Mouse (Mus musculus) liver, embryonic 12.5 days (tissue): Measurements from ENCODE around the gene Olfr1166. TPM values are rescaled to one million over a fixed set of nuclear protein-coding genes. Genes with fewer than 3 reads are reported as not detected.
"Not testable (repeated sequence)": the region's sequence is repeated elsewhere in the genome, so short reads cannot be mapped to it uniquely, and the experiment has no call there.

Experiments
- ATAC-seq: fragments of 200-750 bp; cut with Nextera tagmentation; 2 replicates; pipeline ENCODE4 v1.8.0; 2017; ENCODE audit warnings: moderate number of reproducible peaks, mild to moderate bottlenecking, moderate library complexity
- H3K27ac ChIP-seq: fragments of 300-500 bp; sonication (generic); 2 replicates; pipeline ENCODE4 v1.5.1; 2016; ENCODE audit warnings: mild to moderate bottlenecking
- H3K27me3 ChIP-seq: fragments of 300-500 bp; sonication (generic); replicated peaks from 2 replicates; pipeline ENCODE4 v1.6.1; 2016; ENCODE audit warnings: mild to moderate bottlenecking, moderate library complexity
- H3K36me3 ChIP-seq: fragments of 300-500 bp; sonication (generic); 2 replicates; pipeline ENCODE4 v1.6.1; 2016; ENCODE audit warnings: mild to moderate bottlenecking, moderate library complexity
- H3K4me1 ChIP-seq: fragments of 300-500 bp; sonication (generic); 2 replicates; pipeline ENCODE4 v1.6.1; 2016
- H3K4me2 ChIP-seq: fragments of 300-500 bp; sonication (generic); 2 replicates; pipeline ENCODE4 v1.6.1; 2016; ENCODE audit warnings: mild to moderate bottlenecking, moderate library complexity
- H3K4me3 ChIP-seq: fragments of 300-500 bp; sonication (generic); 2 replicates; pipeline ENCODE4 v1.5.1; 2016; ENCODE audit warnings: mild to moderate bottlenecking, moderate library complexity
- H3K9ac ChIP-seq: fragments of 300-500 bp; sonication (generic); 2 replicates; pipeline ENCODE4 v1.6.1; 2016; ENCODE audit warnings: mild to moderate bottlenecking, moderate library complexity
- H3K9me3 ChIP-seq: fragments of 300-500 bp; sonication (generic); replicated peaks from 2 replicates; pipeline ENCODE4 v1.6.1; 2016; ENCODE audit warnings: mild to moderate bottlenecking, moderate library complexity
- WGBS: fragments of 180-500 bp; shearing (Covaris S2); methylation state at CpG from one replicate; pipeline ENCODE4 v1.1.7; 2016; ENCODE audit not compliant: insufficient replicate concordance; 5-methylcytosine and 5-hydroxymethylcytosine counted together
- polyA plus RNA-seq: library from polyadenylated mRNA; unstranded; fragments of >200 nt; fragmentation: Nextera tagmentation; extraction: Ambion mirVana; gene quantifications from 2 replicates; pipeline ENCODE4 v1.2.1, GENCODE M21; 2016

The Olfr1166 gene
- not detected in 2 replicates for polyA plus RNA-seq

GRCm38 (mm10) chr2:88128172-88128571 lies at the start of gene Olfr1166:
Gene Olfr1166 (minus strand): TSS chr2:88128272.
- Histone ChIP-seq H3K4me2 (no peak within 1 kb of the TSS), H3K36me3 (no peaks in the 10 kb centered on the region), H3K27ac (no peak within 1 kb of the TSS), H3K4me3 (no peak within 1 kb of the TSS), H3K4me1 (no peaks in the 10 kb centered on the region), H3K27me3 (no peaks in the 10 kb centered on the region), H3K9ac (no peak within 1 kb of the TSS), H3K9me3 (no peaks in the 10 kb centered on the region)
- whole genome bisulfite sequencing: 75% methylated on average over 1 of the region's 1 CpGs
- ATAC-seq: no peak

DNA sequence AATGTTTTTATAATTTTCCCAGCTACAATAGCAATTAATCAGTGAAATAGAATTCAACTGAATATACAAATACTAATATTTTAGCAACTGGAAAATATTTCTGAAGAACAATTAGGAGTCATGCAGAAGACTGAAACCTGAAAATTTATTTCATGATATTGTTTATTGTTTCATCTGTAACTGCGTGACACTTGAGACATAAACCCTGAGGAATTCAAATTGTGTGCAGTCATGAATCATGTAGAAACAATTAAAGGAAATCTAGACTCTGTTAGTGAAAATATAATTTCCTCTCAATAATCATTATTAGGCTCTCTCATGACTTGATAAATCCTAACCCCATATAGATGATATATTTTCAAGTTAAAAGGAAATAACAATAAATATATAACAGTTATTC lies 27.0 kb upstream of the Olfr1166 start, which contains the start of gene Olfr1167:
Gene Olfr1167, minus strand, starts transcription at position 101 of the 400 bp plus-strand sequence.
- H3K4me1 ChIP-seq, H3K4me3 ChIP-seq, H3K9ac ChIP-seq, H3K4me2 ChIP-seq, H3K36me3 ChIP-seq, ATAC-seq, H3K9me3 ChIP-seq, H3K27ac ChIP-seq, H3K27me3 ChIP-seq: not testable (repeated sequence)
- 49% methylated on average over 1 of the region's 1 CpGs for WGBS

GRCm38 (mm10) chr2:88093866-88094265 lies 34.2 kb downstream of the Olfr1166 start, which contains the start of gene Olfr1164:
Gene Olfr1164 (minus strand): TSS chr2:88093966.
- H3K36me3 ChIP-seq: no peaks in the 10 kb centered on the region
- no peak within 1 kb of the TSS for H3K9ac ChIP-seq
- no peak within 1 kb of the TSS for H3K4me2 ChIP-seq
- H3K27ac ChIP-seq: no peak within 1 kb of the TSS
- no peak for ATAC-seq
- no peaks in the 10 kb centered on the region for H3K4me1 ChIP-seq
- no peaks in the 10 kb centered on the region for H3K9me3 ChIP-seq
- WGBS: 64% methylated on average over 4 of the region's 4 CpGs
- H3K4me3 ChIP-seq: no peak within 1 kb of the TSS
- H3K27me3 ChIP-seq: no peaks in the 10 kb centered on the region

Other genes with a start within 250 kb of the Olfr1166 start
- gene Olfr1153, start 233.3 kb downstream of the Olfr1166 start, polyA plus RNA-seq: not detected in 2 replicates
- not detected in 2 replicates for gene Olfr1154, start 223.1 kb downstream of the Olfr1166 start, polyA plus RNA-seq
- gene Olfr1155, start 183.1 kb downstream of the Olfr1166 start, polyA plus RNA-seq: not detected in 2 replicates
- not detected in 2 replicates for gene Olfr1156, start 175.2 kb downstream of the Olfr1166 start, polyA plus RNA-seq
- not detected in 2 replicates for gene Olfr1157, start 160.0 kb downstream of the Olfr1166 start, polyA plus RNA-seq
- not detected in 2 replicates for gene Olfr74, start 153.6 kb downstream of the Olfr1166 start, polyA plus RNA-seq
- gene Olfr1158, start 138.2 kb downstream of the Olfr1166 start, polyA plus RNA-seq: not detected in 2 replicates
- not detected in 2 replicates for gene Olfr1160, start 120.0 kb downstream of the Olfr1166 start, polyA plus RNA-seq
- gene Olfr1161, start 105.5 kb downstream of the Olfr1166 start, polyA plus RNA-seq: not detected in 2 replicates
- gene Olfr73, start 90.6 kb downstream of the Olfr1166 start, polyA plus RNA-seq: not detected in 2 replicates
- not detected in 2 replicates for gene Olfr1162, start 77.1 kb downstream of the Olfr1166 start, polyA plus RNA-seq
- not detected in 2 replicates for gene Olfr1163, start 56.4 kb downstream of the Olfr1166 start, polyA plus RNA-seq
- gene Olfr1164, start 34.3 kb downstream of the Olfr1166 start, polyA plus RNA-seq: not detected in 2 replicates
- not detected in 2 replicates for gene Olfr1167, start 26.9 kb upstream of the Olfr1166 start, polyA plus RNA-seq
- not detected in 2 replicates for gene Olfr1168, start 53.6 kb upstream of the Olfr1166 start, polyA plus RNA-seq
- not detected in 2 replicates for gene Olfr1170, start 100.1 kb upstream of the Olfr1166 start, polyA plus RNA-seq
- gene Olfr1173, start 151.6 kb upstream of the Olfr1166 start, polyA plus RNA-seq: not detected in 2 replicates
- gene Olfr1174-ps, start 186.9 kb upstream of the Olfr1166 start, polyA plus RNA-seq: not detected in 2 replicates
- not detected in 2 replicates for gene Olfr1175-ps, start 198.9 kb upstream of the Olfr1166 start, polyA plus RNA-seq
- gene Olfr1176, start 208.4 kb upstream of the Olfr1166 start, polyA plus RNA-seq: not detected in 2 replicates
- gene Olfr1177-ps, start 218.2 kb upstream of the Olfr1166 start, polyA plus RNA-seq: not detected in 2 replicates